Mouse (Mus musculus) duodenum, adult 2 months (tissue): ENCODE measurements around the gene Ifi27l2b. TPM values are rescaled to one million over a fixed set of nuclear protein-coding genes. Genes with fewer than 3 reads are reported as not detected.

Experiments used
- polyA plus RNA-seq: library from polyadenylated mRNA; depleted of rRNA; stranded (reverse); fragments of >200 nt; gene quantifications from 2 replicates; pipeline ENCODE4 v1.2.3, GENCODE M21; 2012; ENCODE audit warnings: low replicate concordance; rRNA removed

Gene Ifi27l2b
- polyA plus RNA-seq, result 397 and 1,522 TPM in 2 replicates

DNA sequence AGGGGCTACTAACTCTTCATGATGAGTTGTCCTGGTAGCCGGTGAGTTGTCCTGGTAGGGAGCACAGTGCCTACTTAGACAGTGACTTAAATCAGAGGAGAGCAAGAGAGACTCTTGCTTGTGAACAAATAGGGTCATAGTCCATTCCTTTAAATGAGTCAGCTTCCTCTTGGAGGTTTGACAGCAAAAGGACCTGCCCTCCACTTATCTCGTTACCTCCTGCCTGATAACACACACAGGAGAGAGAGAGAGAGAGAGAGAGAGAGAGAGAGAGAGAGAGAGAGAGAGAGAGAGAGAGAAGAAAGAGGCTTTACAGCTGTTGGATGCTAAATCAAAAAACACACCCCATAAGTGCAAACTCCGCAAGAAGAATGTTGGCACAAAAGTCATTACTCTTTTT is at the start of gene Ifi27l2b:
Gene Ifi27l2b (minus strand): TSS at position 84 of the 400 bp plus-strand sequence.

GRCm38 (mm10) chr12:103443524-103443923 is 13.5 kb downstream of the Ifi27l2b start, which contains the start of gene Ifi27l2a:
Gene Ifi27l2a, minus strand, starts transcription at chr12:103443680.

GRCm38 (mm10) chr12:103433986-103434731 is 22.9 kb downstream of the Ifi27l2b start, which contains the start of gene Ifi27:
Gene Ifi27, plus strand, starts transcription at chr12:103434211.

DNA sequence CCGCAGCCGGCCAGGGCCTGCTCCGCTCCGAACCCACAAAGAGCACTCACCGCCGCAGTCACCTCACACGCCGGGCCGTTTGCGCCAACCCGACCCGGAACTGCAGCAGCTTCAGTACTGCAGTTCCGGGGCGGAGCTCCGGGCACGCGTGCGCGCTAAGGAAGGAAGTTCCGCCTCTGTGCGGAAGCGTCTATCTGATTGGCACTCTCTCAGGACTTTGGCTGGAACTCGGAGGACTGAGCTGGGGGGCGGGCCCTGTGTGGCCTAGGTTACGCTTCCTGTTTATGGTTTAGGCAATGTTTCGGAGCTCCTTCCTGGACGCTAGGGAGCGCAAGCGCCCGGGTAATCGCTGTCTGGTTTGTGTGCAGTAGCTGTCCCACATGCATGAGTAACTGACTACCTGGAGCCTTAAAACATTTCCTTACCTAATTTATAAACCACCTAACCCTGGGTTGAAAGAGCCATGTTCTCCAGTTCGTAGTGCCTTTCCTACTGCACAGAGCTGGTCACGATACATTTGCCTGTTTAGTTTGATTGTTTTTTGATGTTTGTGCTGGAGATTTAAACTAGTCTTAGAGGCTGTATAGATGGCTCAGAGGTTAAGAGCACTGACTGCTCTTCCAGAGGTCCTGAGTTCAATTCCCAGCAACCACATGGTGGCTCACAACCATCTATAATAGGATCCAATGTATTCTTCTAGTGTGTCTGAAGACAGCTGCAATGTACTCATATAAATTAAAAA is 31.1 kb downstream of the Ifi27l2b start, which contains the start of gene Ddx24:
Gene Ddx24 (minus strand): TSS at position 102 of the 742 bp plus-strand sequence.

GRCm38 (mm10) chr12:103407720-103408119 is 49.3 kb downstream of the Ifi27l2b start, which contains the start of gene 9330161L09Rik:
Gene 9330161L09Rik, minus strand, starts transcription at chr12:103407820.

Other genes starting within 250 kb of the Ifi27l2b start
- 0.49 and 1.3 TPM in 2 replicates for gene Prima1, start 215.1 kb downstream of the Ifi27l2b start, polyA plus RNA-seq
- not detected in 2 replicates for gene Fam181a, start 146.2 kb downstream of the Ifi27l2b start, polyA plus RNA-seq
- 57.4 and 84.1 TPM in 2 replicates for gene Asb2, start 101.2 kb downstream of the Ifi27l2b start, polyA plus RNA-seq
- gene Otub2, start 68.5 kb downstream of the Ifi27l2b start, polyA plus RNA-seq, result 0.40 and 1.0 TPM in 2 replicates
- 0.28 and 0.39 TPM in 2 replicates for gene 9330161L09Rik, start 49.4 kb downstream of the Ifi27l2b start, polyA plus RNA-seq
- 10.8 and 13.6 TPM in 2 replicates for gene Ddx24, start 31.4 kb downstream of the Ifi27l2b start, polyA plus RNA-seq
- gene Ifi27, start 23.0 kb downstream of the Ifi27l2b start, polyA plus RNA-seq, result 91.0 and 200 TPM in 2 replicates
- gene Ifi27l2a, start 13.5 kb downstream of the Ifi27l2b start, polyA plus RNA-seq, result 120 and 366 TPM in 2 replicates
- gene Ppp4r4, start 75.1 kb upstream of the Ifi27l2b start, polyA plus RNA-seq, result 0.06 TPM in 1 of 2 replicates, not detected in the other
- 0.08 TPM in 1 of 2 replicates, not detected in the other for gene Serpina10, start 174.2 kb upstream of the Ifi27l2b start, polyA plus RNA-seq
- not detected in 2 replicates for gene Serpina6, start 200.0 kb upstream of the Ifi27l2b start, polyA plus RNA-seq
- not detected in 2 replicates for gene Serpina16, start 218.9 kb upstream of the Ifi27l2b start, polyA plus RNA-seq
- 0.18 TPM in 1 of 2 replicates, not detected in the other for gene Serpina1f, start 238.3 kb upstream of the Ifi27l2b start, polyA plus RNA-seq